Mouse (Mus musculus): Measurements from ENCODE around the gene Ccdc57. TPM values are rescaled to one million over a fixed set of nuclear protein-coding genes. Genes with fewer than 3 reads are reported as not detected.

Gene Ccdc57
- total and polyA plus RNA-seq, 3 experiments, result 2.5 to 4.2 (median 2.8) TPM

GRCm38 (mm10) chr11:120917756-120918155 is 14.9 kb downstream of the Ccdc57 start:
- no peak overlapping the region for H3K4me3 ChIP-seq (ENCODE audit: low read depth, low read length)
- peaks cover 2% of the 10 kb centered on the region; the same call in 1 of the 2 replicates for H3K27me3 ChIP-seq (ENCODE audit: insufficient read depth, low read length)
- no peaks in the 10 kb centered on the region for H3K4me1 ChIP-seq (ENCODE audit: insufficient read depth, low read depth, low read length)
- peaks cover 57% of the 10 kb centered on the region for H3K36me3 ChIP-seq (replicated peaks)
- TF ChIP-seq GATA2 (IDR thresholded peaks at IDR 0.05; ENCODE audit: borderline replicate concordance, low read depth, low read length) (no peak), CTCF (IDR thresholded peaks at IDR 0.05; ENCODE audit: low read depth, low read length) (no peak), POLR2AphosphoS5 (IDR thresholded peaks at IDR 0.05; ENCODE audit: insufficient replicate concordance, low read depth, low read length) (no peak), TAL1 (conservative IDR thresholded peaks at IDR 0.05; ENCODE audit: low read depth, low read length) (no peak), GATA1 (IDR thresholded peaks at IDR 0.05; ENCODE audit: borderline replicate concordance, low read length) (no peak)
- DNase-seq (ENCODE audit: low spot score) (no peak), ATAC-seq (ENCODE audit: extremely low read depth, insufficient number of reproducible peaks, low FRiP score, poor library complexity, severe bottlenecking) (no peak)
- no peaks in the 10 kb centered on the region for H3K9me3 ChIP-seq (replicated peaks)

GRCm38 (mm10) chr11:120916477-120916876 is 16.2 kb downstream of the Ccdc57 start:
- Histone ChIP-seq H3K27me3 (ENCODE audit: insufficient read depth, low read length) (peaks cover 2% of the 10 kb centered on the region; the same call in 1 of the 2 replicates), H3K4me1 (ENCODE audit: insufficient read depth, low read depth, low read length) (no peaks in the 10 kb centered on the region), H3K36me3 (replicated peaks) (peaks cover 50% of the 10 kb centered on the region), H3K9me3 (replicated peaks) (no peaks in the 10 kb centered on the region), H3K4me3 (ENCODE audit: low read depth, low read length) (no peak overlapping the region)
- ATAC-seq (ENCODE audit: extremely low read depth, insufficient number of reproducible peaks, low FRiP score, poor library complexity, severe bottlenecking), result no peak
- TF ChIP-seq GATA1 (IDR thresholded peaks at IDR 0.05; ENCODE audit: borderline replicate concordance, low read length) (no peak), POLR2AphosphoS5 (IDR thresholded peaks at IDR 0.05; ENCODE audit: insufficient replicate concordance, low read depth, low read length) (no peak), TAL1 (conservative IDR thresholded peaks at IDR 0.05; ENCODE audit: low read depth, low read length) (no peak), CTCF (IDR thresholded peaks at IDR 0.05; ENCODE audit: low read depth, low read length) (no peak), GATA2 (IDR thresholded peaks at IDR 0.05; ENCODE audit: borderline replicate concordance, low read depth, low read length) (no peak)
- no peak for DNase-seq (ENCODE audit: low spot score)

GRCm38 (mm10) chr11:120913796-120914195 is 18.9 kb downstream of the Ccdc57 start:
- ATAC-seq (ENCODE audit: extremely low read depth, insufficient number of reproducible peaks, low FRiP score, poor library complexity, severe bottlenecking) (no peak), DNase-seq (ENCODE audit: low spot score) (no peak)
- TF ChIP-seq POLR2AphosphoS5 (IDR thresholded peaks at IDR 0.05; ENCODE audit: insufficient replicate concordance, low read depth, low read length) (no peak), CTCF (IDR thresholded peaks at IDR 0.05; ENCODE audit: low read depth, low read length) (no peak), TAL1 (conservative IDR thresholded peaks at IDR 0.05; ENCODE audit: low read depth, low read length) (no peak), GATA2 (IDR thresholded peaks at IDR 0.05; ENCODE audit: borderline replicate concordance, low read depth, low read length) (no peak), GATA1 (IDR thresholded peaks at IDR 0.05; ENCODE audit: borderline replicate concordance, low read length) (no peak)
- no peaks in the 10 kb centered on the region for H3K9me3 ChIP-seq (replicated peaks)
- peaks cover 32% of the 10 kb centered on the region for H3K36me3 ChIP-seq (replicated peaks)
- no peaks in the 10 kb centered on the region for H3K27me3 ChIP-seq (ENCODE audit: insufficient read depth, low read length)
- no peak overlapping the region for H3K4me3 ChIP-seq (ENCODE audit: low read depth, low read length)
- H3K4me1 ChIP-seq (ENCODE audit: insufficient read depth, low read depth, low read length), result no peaks in the 10 kb centered on the region

- no peak for TF ChIP-seq POLR2AphosphoS5 (IDR thresholded peaks at IDR 0.05; ENCODE audit: insufficient replicate concordance, low read depth, low read length)
- peak; percentile 70 for TF ChIP-seq CTCF (IDR thresholded peaks at IDR 0.05; ENCODE audit: low read depth, low read length)
- ATAC-seq (ENCODE audit: extremely low read depth, insufficient number of reproducible peaks, low FRiP score, poor library complexity, severe bottlenecking), result peak; percentile 57
- H3K4me3 ChIP-seq (ENCODE audit: low read depth, low read length), result no peak overlapping the region
- peak; percentile 55 for DNase-seq (ENCODE audit: low spot score)
- H3K4me1 ChIP-seq (ENCODE audit: insufficient read depth, low read depth, low read length), result peaks cover 13% of the 10 kb centered on the region
- peaks cover 3% of the 10 kb centered on the region; the same call in 1 of the 2 replicates for H3K9me3 ChIP-seq (replicated peaks)
- peaks cover 30% of the 10 kb centered on the region for H3K36me3 ChIP-seq (replicated peaks)
- H3K27me3 ChIP-seq (ENCODE audit: insufficient read depth, low read length), result no peaks in the 10 kb centered on the region; the same call in 1 of the 2 replicates
These were observed 27.2 kb downstream of the Ccdc57 start for GRCm38 (mm10) chr11:120905430-120905873.

- TF ChIP-seq TAL1 (conservative IDR thresholded peaks at IDR 0.05; ENCODE audit: low read depth, low read length) (no peak), POLR2AphosphoS5 (IDR thresholded peaks at IDR 0.05; ENCODE audit: insufficient replicate concordance, low read depth, low read length) (no peak), GATA1 (IDR thresholded peaks at IDR 0.05; ENCODE audit: borderline replicate concordance, low read length) (no peak), GATA2 (IDR thresholded peaks at IDR 0.05; ENCODE audit: borderline replicate concordance, low read depth, low read length) (no peak), CTCF (IDR thresholded peaks at IDR 0.05; ENCODE audit: low read depth, low read length) (no peak)
- ATAC-seq (ENCODE audit: extremely low read depth, insufficient number of reproducible peaks, low FRiP score, poor library complexity, severe bottlenecking) (no peak), DNase-seq (ENCODE audit: low spot score) (no peak)
- Histone ChIP-seq H3K27me3 (ENCODE audit: insufficient read depth, low read length) (no peaks in the 10 kb centered on the region; the same call in 1 of the 2 replicates), H3K4me1 (ENCODE audit: insufficient read depth, low read depth, low read length) (peaks cover 13% of the 10 kb centered on the region), H3K9me3 (replicated peaks) (peaks cover 3% of the 10 kb centered on the region; the same call in 1 of the 2 replicates), H3K36me3 (replicated peaks) (peaks cover 30% of the 10 kb centered on the region), H3K4me3 (ENCODE audit: low read depth, low read length) (no peak overlapping the region)
These were observed 28.1 kb downstream of the Ccdc57 start for GRCm38 (mm10) chr11:120904561-120904960.

- H3K4me3 ChIP-seq (ENCODE audit: low read depth, low read length), result no peak overlapping the region
These were observed 29.4 kb downstream of the Ccdc57 start for GRCm38 (mm10) chr11:120903159-120903850.

More at GRCm38 (mm10) chr11:120903159-120903850, 29.4 kb downstream of the Ccdc57 start:
- Histone ChIP-seq H3K27me3 (ENCODE audit: insufficient read depth, low read length) (no peaks in the 10 kb centered on the region; the same call in 1 of the 2 replicates), H3K4me1 (ENCODE audit: insufficient read depth, low read depth, low read length) (peaks cover 13% of the 10 kb centered on the region), H3K9me3 (replicated peaks) (peaks cover 3% of the 10 kb centered on the region; the same call in 1 of the 2 replicates), H3K36me3 (replicated peaks) (peaks cover 33% of the 10 kb centered on the region)
- no peak for DNase-seq (ENCODE audit: low spot score)
- ATAC-seq (ENCODE audit: extremely low read depth, insufficient number of reproducible peaks, low FRiP score, poor library complexity, severe bottlenecking), result no peak
- no peak for TF ChIP-seq CTCF (IDR thresholded peaks at IDR 0.05; ENCODE audit: low read depth, low read length)
